Mouse (Mus musculus) CD4-positive helper T cell, adult 2 months (primary cell): ENCODE measurements around the gene Hsp90ab1.

Experiments
- DNase-seq: peaks from one replicate; pipeline ENCODE4 v3.0.0-alpha.2; 2012; ENCODE audit warnings: low read depth, missing footprints, low spot score

The Hsp90ab1 gene

DNA sequence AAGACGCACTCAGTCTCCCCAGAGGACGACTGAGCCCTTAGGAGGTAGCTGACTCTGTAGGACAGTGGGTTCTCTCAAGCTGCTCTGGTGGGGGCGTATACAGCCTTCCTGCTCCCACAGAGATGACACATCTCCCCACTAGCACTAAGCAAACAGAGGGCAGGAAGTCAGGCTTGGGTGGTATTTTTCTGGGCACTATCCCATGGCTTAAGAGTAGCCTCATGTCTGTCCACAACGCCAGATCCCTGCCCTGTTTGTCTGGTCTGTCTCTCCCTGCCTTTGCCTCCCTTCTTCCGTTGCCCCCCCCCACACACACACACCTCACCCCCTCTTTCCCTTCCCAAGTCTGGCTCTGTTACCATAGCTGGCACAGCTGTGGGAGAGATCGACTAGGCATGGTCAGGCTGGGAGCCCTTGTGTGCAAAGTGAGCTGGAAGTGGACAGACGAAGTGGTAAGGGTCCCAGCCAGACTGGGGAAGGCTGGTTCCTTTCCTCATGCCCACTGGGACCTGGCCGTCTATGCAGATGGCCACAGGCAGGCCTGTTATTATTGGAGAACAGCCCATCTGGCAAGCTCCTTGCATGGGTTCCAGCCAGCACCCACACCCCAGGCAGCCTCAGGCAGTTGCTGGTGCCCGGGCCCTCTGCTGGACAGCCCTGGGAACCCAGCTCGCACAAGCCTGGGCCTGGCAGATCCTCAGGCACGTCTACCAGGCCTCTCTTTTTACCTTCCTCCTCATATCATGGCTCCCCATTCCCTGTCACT is 23.7 kb upstream of the Hsp90ab1 start:
- peak; percentile 53 for DNase-seq

DNA sequence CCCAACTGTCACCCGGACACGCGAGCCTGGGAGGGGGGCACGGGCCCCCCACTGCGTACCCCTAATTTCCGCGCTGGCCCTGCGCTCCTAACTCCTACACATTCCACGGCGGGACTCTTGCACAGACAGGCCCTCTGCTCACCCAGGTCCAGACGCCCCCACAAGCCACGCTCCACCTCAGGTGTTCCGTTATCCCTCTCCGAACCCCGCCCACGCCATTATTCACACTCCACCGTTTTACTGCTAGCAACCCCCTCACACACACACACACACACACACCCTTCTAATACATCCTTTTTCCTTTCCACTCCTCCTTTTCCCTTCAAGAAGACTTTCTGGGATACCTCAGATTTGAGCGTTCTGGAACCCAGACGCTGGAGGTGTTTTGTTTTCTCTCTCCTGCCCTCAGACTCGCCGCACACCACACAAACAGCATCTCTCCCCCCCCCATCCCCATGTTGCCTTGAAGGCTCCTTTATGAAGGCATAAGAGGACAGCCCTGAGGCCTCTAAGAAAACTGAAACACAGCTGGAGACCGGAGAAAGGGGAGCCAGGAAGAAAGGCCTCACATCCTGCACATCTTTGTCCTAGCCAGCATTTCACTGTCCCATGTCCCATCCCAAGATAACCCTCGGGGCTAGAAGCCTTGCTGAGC is 22.8 kb upstream of the Hsp90ab1 start:
- peak; percentile 57 for DNase-seq

DNA sequence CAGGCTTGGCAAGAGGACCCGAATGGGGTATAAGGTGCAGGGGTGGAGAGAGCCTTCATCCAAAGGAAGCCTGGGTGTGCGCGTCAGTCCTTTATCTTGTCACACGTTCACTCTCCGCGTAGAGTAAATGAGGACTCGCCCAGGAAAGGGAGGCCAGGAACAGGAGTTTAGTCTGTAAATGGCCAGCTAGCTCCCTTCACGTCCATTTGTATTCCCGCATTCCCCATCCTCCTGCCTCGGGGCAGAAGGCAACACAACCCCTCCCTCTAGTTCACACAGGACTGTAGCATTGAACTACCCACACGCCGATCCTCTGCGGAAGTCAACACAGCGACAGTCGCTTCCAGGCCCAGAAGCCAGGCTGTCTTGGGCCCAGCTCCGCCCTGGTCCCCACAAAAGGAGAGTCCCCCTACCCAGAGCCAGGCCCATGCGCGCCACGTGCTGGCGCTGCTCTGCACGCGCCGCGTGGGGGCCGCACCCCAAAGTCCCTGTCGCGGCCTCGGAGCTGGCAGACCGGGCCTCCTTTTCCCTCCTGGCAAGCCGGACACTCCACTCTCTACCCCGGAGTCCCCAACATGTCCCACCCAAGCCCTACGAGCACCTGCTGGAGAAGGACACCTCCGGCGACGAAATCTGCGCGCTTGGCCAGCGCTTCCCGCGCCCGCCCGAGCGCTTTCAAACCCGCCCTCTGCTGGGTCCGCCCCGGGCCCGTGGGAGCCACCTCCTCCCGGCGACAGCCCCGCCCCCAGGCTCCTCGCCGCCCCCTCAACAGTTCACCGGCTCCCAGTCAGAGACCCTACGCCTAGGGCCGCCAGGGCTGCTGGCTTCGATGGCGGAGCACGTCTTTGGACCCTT is 22.0 kb upstream of the Hsp90ab1 start:
- peak; percentile 80 for DNase-seq

DNA sequence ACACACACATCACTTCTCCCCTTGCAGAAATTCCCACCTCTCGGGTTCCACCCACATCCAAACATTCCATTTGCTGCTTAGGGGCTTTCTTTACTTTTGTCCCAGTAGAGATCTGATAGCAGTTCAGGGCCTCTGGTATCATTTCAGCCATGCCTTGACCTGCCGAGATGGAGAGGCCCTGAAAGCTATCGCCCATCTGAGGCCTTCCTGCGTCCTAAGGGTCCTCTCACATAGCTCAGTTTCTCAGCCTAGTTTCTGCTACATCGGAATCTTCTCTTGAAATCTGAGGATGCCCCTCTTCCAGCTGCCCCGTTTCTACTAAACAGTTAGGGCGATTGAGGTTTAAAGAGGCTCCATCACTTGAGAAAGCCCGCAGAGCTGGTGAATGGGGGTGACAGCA is 21.1 kb upstream of the Hsp90ab1 start:
- no peak for DNase-seq

DNA sequence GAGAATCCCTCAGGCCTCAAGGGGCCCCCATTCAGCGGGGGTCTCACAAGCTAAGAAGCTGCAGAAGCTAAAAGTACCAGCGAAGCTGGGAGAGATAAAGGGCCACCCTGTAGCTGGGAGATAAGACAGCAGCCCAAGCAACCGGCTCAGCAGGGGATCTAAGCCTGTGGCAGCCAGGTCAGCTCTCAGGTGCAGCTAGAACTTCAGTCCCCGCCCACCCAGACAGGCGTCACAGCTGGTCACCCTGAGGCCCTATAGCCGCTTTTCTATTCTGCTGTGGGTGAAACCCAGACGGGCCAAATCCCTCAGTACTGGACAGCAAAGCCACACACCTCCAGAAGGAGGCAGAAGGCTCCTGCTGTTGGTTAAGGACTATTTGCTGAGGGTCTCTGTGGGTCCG is 20.4 kb upstream of the Hsp90ab1 start:
- no peak for DNase-seq

DNA sequence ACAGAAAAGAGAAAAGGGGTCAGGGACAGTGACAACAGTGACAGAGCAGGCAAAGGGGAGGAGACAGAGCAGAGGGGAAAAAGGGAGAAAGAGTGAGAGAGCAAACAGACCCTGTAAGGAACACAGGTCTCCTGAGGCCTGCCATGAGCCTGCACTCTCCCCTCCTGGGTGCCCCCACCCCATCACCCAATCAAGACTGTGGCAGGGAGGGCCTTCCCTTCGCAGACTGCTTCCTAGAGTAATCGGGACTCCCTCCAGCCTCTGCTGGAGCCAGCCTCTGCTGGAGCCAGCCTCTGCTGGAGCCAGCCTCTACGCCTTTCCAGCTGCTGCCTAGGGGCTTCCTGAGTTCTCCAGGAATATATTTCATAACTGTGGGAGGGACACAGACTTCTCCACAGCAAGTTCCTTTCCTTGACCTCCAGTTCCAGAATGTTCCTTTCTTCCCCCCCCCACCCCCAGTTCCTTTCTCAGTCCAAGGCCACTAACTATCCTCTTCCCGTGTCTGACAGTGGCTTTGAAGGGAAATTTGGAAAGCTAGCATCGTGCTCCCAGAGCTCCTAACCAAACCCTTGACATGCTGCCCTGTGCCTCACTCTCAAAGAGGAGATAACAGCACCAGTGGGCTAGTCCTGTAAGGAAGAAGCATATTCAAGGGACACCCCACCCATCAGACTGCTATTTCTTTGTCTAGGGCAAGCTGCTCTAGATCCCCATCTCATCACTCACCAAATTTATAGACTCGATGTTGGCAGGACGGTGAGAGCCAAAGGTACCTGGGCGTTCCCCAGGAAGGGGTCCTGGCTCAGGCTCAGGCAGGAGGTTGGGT is 19.7 kb upstream of the Hsp90ab1 start:
- DNase-seq = no peak

DNA sequence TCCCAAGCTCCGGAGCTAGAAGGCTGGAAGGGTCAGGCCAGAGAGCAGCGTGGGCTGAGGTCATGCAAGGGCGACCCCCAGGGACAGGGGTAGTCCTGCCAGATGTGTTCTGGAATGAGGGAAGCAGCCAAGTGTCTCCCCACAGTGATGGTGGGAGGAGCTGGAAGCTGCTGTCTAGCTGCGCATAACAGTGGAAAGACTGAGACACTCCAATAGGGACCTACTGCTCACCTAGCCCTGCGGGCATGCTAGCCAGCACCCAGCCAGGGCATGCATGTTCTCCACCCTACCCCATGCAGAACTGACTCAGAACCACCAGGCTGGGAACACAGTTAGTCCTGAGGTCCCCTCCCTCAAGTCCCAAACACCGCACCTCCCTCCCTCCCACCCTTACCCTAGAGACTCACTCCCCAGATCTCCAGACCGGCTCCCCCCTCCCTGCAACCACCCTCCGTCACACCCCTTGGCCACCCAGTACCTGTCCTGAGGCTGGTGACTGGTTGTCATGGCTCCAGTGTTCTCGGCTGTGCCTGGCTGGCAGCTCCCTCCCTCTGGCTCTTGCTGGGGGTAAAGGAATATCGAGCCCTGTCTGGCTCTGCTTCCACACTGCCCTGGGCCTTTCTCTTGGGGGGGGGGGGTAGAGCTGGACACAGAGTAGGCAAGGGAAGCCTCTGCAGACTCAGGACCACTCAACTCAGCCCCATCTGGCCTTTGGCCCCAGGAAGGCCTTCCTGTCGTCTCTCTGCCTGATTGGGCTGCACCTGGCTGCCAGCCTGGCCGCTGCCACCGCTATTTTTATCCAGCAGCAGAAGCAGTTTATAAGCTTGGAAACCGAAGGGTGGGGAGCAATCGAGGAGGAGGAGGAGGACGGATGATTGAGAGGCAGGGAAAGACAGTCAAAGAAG is 18.9 kb upstream of the Hsp90ab1 start:
- no peak for DNase-seq

DNA sequence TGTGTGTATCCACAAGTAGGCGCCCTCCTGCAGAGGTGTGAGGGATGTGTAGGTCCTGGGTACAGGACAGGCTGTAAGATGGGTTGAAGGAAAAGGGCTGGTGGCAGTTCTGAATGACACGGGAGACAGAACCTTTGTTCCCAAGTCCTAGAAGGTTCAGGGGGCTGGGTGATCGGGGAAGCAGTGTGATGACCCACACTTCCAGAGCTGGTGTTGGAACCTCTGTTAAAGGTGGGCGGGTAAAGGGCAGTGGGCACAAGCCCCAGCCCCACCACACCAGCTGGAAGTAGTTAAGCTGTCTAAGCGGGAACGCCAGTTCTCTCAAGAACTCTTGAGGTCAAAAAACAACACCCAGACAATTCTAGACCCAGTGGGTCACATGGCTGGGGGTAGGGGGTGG is 17.3 kb upstream of the Hsp90ab1 start:
- DNase-seq = no peak

DNA sequence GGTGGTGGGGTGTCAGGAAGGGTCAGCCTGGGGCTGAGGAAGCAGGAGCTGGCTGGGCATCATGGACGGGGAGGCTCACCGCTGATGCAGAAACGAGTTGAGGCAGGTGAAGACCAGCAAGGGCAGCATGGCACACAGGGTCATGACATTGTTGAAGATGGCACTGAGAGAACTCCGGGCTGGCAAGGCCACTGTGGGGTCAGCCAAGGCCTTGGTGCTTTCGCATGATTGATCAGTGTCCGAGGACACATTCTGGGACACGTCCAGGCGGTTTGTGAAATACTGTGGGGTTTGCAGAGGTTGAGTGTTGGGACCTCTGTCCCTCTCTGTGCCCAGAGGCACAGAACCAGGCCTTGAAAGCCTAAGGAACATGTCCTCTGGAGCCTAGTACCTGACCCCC is 16.8 kb upstream of the Hsp90ab1 start:
- DNase-seq = no peak

DNA sequence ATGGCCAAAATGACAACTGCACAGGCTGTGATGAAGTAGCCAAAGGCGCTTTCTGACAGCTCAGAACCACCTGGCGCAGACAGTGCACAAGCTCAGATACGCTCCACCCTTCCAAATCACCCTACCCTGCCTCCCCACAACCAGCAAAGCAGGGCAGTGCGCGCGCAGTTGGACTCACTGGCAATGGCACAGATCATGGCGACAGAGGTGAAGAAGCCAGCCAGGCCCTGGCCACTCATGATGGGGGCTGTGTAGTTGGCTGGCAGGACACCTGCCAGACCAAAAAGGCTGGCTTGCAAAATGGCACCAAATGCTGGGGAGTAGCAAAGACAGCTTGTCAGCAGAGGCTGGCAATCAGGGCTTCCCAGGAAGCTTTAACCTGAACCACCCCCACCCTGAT is 16.2 kb upstream of the Hsp90ab1 start:
- DNase-seq = no peak

DNA sequence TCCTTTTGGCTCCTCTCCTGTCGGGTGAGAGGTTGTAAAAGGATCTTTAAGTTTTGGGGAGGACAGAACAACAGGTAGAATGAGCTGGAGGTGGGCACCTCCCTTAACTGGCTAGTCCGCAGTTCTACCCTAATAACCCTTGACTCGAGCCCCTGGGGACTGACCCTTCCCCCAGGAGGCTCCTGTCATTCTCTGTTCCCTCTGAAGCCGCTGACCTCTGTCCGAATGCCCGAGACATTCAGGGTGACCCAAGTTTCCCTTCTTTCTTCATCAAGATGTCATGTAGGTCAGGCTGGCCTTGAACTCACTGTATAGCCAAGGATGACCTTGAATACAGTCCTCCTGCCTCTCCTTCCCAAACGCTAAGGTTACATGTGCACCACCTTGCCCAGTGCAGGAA is 15.3 kb upstream of the Hsp90ab1 start:
- no peak for DNase-seq

DNA sequence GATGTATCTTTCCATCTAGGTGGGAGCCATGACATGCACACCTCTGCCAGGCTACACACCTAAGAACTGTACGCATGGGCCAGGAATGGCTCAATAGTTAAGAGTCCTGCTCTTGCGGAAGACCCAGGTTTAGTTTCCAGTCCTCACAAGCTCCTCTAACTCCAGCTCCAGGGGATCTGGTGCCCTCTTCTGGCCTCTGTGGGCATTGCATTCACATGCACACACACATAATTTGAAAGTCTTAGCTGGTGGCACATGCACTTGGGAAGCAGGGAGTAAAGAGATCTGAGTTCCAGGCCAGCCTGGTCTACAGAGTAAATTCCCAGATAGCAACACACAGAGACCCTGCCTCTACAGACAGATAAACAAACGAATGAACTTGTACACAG is 13.4 kb upstream of the Hsp90ab1 start:
- peak; percentile 40 for DNase-seq

DNA sequence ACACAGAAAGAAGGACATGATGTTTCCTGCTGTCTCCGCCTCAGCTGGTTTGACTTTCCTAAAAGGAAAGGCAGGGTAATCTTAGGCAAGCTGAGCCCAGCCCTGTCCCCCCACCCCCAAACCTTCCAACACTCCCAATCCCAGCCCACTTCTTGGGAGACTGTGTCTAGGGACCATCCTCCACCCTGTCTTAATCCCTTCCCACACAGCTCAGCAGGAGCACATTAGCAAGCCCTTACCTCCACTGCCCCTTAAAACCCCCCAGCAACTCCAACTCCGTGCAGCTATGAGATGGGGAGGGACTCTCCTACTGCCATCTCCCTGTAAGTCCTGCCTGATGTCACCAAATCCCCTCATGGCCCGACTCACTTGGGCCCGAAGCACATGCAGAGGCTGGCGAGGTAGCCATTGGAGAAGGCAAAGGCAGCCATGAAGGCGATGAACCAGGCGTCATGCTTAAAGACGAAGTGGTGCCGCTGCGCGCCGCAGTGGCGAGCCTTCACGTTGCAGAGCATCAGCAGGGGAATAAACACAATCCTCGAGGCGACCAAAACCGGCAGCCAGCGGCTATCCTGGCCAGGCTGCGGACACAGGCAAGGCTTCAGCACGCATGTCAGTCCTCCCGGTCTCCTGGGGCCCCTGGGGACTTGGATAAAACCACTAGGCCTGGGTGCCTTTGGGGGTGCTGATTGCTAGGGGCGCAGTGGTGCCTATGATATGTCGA is 12.8 kb upstream of the Hsp90ab1 start:
- no peak for DNase-seq

DNA sequence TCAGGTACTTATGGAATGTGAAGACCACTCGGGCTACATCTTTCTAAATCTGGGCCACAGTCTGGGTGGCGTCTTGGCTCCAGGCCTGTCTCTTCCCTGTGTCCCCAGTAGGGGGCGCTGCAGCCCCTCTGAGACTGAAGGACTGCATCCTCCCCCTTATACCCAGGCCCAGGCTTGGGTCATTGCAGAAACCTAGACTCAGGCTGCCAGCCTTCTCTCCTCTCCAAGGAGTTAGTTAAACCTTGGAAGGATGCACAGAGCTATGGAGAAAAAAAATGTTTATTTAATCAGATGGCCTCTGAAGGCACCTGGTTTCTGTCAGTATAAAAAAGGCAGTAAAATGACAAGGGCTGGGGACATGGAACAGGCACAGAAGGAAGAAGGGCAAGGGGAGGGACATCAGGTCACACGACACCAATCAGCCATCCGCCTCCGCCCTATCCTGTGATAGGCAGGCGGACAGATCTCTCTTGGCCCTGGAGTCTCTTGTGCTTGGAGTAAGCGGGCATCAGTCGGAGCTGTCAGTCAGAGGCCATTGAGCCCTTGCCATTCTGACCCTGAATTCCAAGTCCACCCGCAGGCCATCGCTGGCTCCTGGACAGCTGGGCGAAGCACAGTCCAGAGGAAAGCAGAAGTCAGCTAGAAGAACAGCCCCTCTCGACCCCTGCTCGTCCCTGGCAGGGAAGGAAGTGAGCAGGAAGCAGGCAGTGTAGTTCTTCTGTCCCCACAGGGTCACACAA is 12.0 kb upstream of the Hsp90ab1 start:
- DNase-seq = peak; percentile 60

DNA sequence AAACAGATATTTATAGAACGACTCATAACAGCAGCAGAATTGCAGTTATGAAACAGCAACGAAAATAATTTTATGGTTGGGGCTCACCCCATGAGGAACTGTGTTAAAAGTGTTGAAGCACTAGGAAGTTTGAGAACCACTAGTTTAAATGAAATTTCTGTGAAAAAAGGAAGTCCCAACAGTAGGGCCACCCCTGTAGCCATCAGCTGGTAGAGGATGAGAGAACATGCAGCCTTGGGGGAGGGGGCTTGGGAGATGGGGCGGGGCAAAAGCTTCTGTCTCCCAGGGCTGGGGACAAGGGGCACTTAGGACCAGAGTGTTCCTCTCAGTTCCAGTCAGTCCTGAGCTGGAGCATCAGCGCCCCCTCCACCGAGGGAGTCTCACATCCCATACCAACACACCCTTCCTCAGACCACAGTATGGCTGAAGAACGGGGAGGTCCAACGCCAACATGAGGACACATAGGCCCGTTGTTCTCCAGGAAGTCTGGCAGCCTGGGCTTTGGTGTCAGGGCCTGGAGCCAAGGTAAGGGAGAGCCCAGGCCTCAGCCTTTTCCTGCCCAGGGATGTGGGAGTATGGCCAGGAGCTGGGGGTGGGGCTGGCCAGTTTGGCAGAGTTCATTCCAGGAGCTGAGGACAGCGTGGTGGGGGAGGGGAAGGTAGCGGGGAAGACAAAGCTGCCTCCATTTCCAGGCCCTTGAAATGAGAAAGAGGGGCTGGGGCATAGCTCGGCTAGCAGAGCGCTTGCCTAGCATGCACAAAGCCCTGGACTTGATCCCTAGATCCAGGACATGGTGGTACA is 11.2 kb upstream of the Hsp90ab1 start:
- DNase-seq = no peak

DNA sequence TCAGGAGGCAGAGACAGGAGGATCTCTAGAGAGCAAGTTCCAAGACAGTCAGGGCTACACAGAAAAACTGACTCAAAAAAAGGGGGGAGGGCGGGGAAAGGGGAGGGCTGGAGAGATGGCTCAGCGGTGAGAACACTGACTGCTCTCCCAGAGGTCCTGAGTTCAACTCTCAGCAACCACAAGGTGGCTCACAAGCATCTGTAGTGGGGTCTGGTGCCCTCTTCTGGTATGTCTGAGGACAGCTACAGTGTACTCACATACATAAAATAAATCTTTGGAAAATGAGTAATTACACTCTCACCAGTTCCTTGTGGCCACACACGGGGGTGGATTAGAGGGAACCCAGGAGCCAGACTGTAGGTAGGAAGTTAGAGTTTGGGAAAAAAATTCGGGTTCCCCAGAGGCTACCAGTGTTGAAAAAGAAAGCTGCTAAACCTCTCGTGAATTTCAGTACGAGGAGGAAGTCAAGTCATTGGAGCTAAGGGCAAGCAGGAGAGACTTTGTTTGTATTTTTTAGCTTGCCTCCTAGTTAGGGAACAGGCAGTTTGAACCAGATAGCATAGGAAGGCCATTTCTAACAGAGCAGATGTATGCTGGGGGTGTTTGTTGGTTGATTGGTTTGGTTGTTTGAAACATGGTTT is 9.8 kb upstream of the Hsp90ab1 start:
- DNase-seq = peak; percentile 71

DNA sequence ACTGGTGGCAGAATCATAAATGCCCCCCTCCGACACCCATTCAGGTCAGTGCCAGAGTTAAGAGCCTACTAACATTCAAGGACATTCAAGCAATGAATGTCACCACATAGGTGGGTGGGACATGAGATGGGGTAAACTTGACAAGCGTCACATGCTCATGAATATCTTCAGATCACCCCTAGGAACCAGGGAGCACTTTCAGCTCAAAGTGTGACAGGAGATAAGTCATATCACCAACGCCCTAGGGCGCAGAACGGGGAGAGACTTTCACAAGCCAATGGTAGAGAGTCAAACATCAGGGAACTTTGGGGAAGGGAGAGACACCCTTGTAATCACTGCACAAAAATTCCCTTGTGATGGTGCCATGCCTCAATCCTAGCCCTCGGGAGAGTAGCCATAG is 9.1 kb upstream of the Hsp90ab1 start:
- DNase-seq = no peak

DNA sequence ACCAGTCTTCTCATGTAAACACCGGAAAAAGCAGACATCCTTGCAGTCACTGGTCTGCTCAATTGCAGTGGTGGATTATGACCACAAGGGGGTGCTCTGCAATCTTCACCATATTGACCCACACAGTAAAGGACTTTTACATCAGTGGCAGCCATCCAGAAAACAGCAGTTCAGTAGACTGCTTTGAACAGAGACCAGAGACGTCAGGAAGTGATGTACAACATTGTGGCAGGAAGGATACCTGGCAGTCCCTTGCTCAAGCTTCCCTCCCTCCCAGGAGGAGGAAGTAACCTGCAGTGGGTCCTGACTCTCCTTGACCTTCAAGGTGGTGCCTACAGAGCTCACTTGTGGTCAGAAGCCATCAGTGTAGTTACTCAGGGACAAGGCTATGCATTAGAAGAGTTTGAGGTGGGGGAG is 8.5 kb upstream of the Hsp90ab1 start:
- DNase-seq = peak; percentile 86
